Mouse (Mus musculus) mature B cell (primary cell): ENCODE measurements around the gene Lrrc38.
"Not testable (repeated sequence)": the region's sequence is repeated elsewhere in the genome, so short reads cannot be mapped to it uniquely, and the experiment has no call there.

Experiments used
- in situ Hi-C: fragments of 300-500 bp; cut with MboI; formaldehyde crosslinking; loops from 2 replicates; pipeline ENCODE4 v1.14.3; 2019

Gene Lrrc38

GRCm38 (mm10) chr4:143349484-143349906, at the start of gene Lrrc38:
Gene Lrrc38 (plus strand): TSS chr4:143349757.
- in situ Hi-C loops, result no loop called here

GRCm38 (mm10) chr4:143300113-143300688, 49.4 kb upstream of the Lrrc38 start:
- in situ Hi-C loops, result no loop called here

- in situ Hi-C loops, result no loop called here
Measured at GRCm38 (mm10) chr4:143301042-143301441, 48.5 kb upstream of the Lrrc38 start.

- in situ Hi-C loops, result no loop called here
Measured at GRCm38 (mm10) chr4:143301875-143302274, 47.7 kb upstream of the Lrrc38 start.

GRCm38 (mm10) chr4:143302279-143302890, 47.2 kb upstream of the Lrrc38 start:
- in situ Hi-C loops, result no loop called here

- in situ Hi-C loops, result no loop called here
Measured at GRCm38 (mm10) chr4:143305031-143305430, 44.5 kb upstream of the Lrrc38 start.

- in situ Hi-C loops, result no loop called here
Measured at GRCm38 (mm10) chr4:143305987-143306772, 43.4 kb upstream of the Lrrc38 start.

- in situ Hi-C loops, result no loop called here
Measured at GRCm38 (mm10) chr4:143311341-143311740, 38.2 kb upstream of the Lrrc38 start.

- in situ Hi-C loops, result no loop called here
Measured at GRCm38 (mm10) chr4:143313299-143313698, 36.3 kb upstream of the Lrrc38 start.

GRCm38 (mm10) chr4:143324176-143324924, 25.2 kb upstream of the Lrrc38 start:
- in situ Hi-C loops, result no loop called here

GRCm38 (mm10) chr4:143324925-143325624, 24.5 kb upstream of the Lrrc38 start:
- in situ Hi-C loops, result no loop called here

- in situ Hi-C loops, result no loop called here
Measured at GRCm38 (mm10) chr4:143325625-143325941, 24.0 kb upstream of the Lrrc38 start.

GRCm38 (mm10) chr4:143330566-143330965, 19.0 kb upstream of the Lrrc38 start:
- in situ Hi-C loops, result no loop called here

GRCm38 (mm10) chr4:143331787-143332186, 17.8 kb upstream of the Lrrc38 start:
- in situ Hi-C loops, result no loop called here

GRCm38 (mm10) chr4:143334145-143334544, 15.4 kb upstream of the Lrrc38 start:
- in situ Hi-C loops, result no loop called here

- in situ Hi-C loops, result no loop called here
Measured at GRCm38 (mm10) chr4:143334995-143335394, 14.6 kb upstream of the Lrrc38 start.

- in situ Hi-C loops, result no loop called here
Measured at GRCm38 (mm10) chr4:143336096-143336495, 13.5 kb upstream of the Lrrc38 start.

- in situ Hi-C loops, result no loop called here
Measured at GRCm38 (mm10) chr4:143339808-143340207, 9.7 kb upstream of the Lrrc38 start.

GRCm38 (mm10) chr4:143341470-143341869, 8.1 kb upstream of the Lrrc38 start:
- in situ Hi-C loops, result no loop called here

- in situ Hi-C loops, result not testable (repeated sequence)
Measured at GRCm38 (mm10) chr4:143345491-143345890, 4.1 kb upstream of the Lrrc38 start.

GRCm38 (mm10) chr4:143348678-143349077, 879 bp upstream of the Lrrc38 start:
- in situ Hi-C loops, result no loop called here
